Comparison of ENCODE assay signal across 10 mouse cellular contexts in genomic region chr7:127322085-127322484, GRCm38 (mm10). TPM values are rescaled to one million over a fixed set of nuclear protein-coding genes. Genes with fewer than 3 reads are reported as not detected.
A peak's percentile ranks its signal among the peaks of the same experiment; 100 is the strongest.
DNase-seq lines count a peak whose midpoint lies in the region; ATAC-seq and TF ChIP-seq lines count a peak whose summit lies in the region.
"Had no signal": no experiment of that assay in that cellular context is flagged by ENCODE, and none has a peak within 500 bp of the region (broad histone marks: within the 10 kb centered on the region; RNA-seq: fewer than 3 reads in every experiment).

No protein-coding gene starts in this region.

- no peak for TF ChIP-seq EP300 in heart, postnatal 0 days (IDR thresholded peaks at IDR 0.05; ENCODE audit: low read depth)

- no peak for ATAC-seq in heart, postnatal 0 days (ENCODE audit: insufficient read depth, low read depth)
- no peak for ATAC-seq in midbrain, postnatal 0 days (ENCODE audit: low FRiP score)
- ATAC-seq in midbrain, embryonic 16.5 days, result no peak
- ATAC-seq: inflammation-experienced regulatory T-cells, adult 6 months had no signal

- no peak overlapping the region for H3K4me3 ChIP-seq in heart, postnatal 0 days (ENCODE audit: low read depth, low read length)
- H3K4me3 ChIP-seq in midbrain, postnatal 0 days (ENCODE audit: low read depth, low read length), result no peak overlapping the region
- H3K4me3 ChIP-seq in midbrain, embryonic 16.5 days (ENCODE audit: low read depth, low read length), result no peak overlapping the region
- no peak overlapping the region for H3K4me3 ChIP-seq in embryonic facial prominence, embryonic 10.5 days

- H3K27ac ChIP-seq in heart, postnatal 0 days (ENCODE audit: low read depth), result no peak overlapping the region
- no peak overlapping the region for H3K27ac ChIP-seq in midbrain, postnatal 0 days (ENCODE audit: low read depth, low read length)
- no peak overlapping the region for H3K27ac ChIP-seq in midbrain, embryonic 16.5 days (ENCODE audit: low read length)
- H3K27ac ChIP-seq in embryonic facial prominence, embryonic 10.5 days (replicated peaks), result no peak overlapping the region

- H3K9ac ChIP-seq in heart, postnatal 0 days (replicated peaks; ENCODE audit: low read depth, low read length), result no peak overlapping the region
- no peak overlapping the region for H3K9ac ChIP-seq in midbrain, postnatal 0 days (replicated peaks; ENCODE audit: low read length, poor library complexity, severe bottlenecking)
- H3K9ac ChIP-seq in midbrain, embryonic 16.5 days (ENCODE audit: low read depth, low read length), result no peak overlapping the region

- TF ChIP-seq CTCF in heart, postnatal 0 days (IDR thresholded peaks at IDR 0.05; ENCODE audit: low read depth), result peak; percentile 35
- peak; percentile 33; the same call in 1 of the 2 replicates for TF ChIP-seq CTCF in midbrain, postnatal 0 days (IDR thresholded peaks at IDR 0.05)

- no peaks in the 10 kb centered on the region for H3K4me1 ChIP-seq in heart, postnatal 0 days (ENCODE audit: control insufficient read depth, insufficient read depth)
- no peaks in the 10 kb centered on the region for H3K4me1 ChIP-seq in midbrain, postnatal 0 days (ENCODE audit: insufficient read depth, low read length)
- H3K4me1 ChIP-seq in midbrain, embryonic 16.5 days (ENCODE audit: control insufficient read depth, insufficient read depth, low read length), result no peaks in the 10 kb centered on the region
- peaks cover 12% of the 10 kb centered on the region; the same call in 1 of the 2 replicates for H3K4me1 ChIP-seq in embryonic facial prominence, embryonic 10.5 days

- no peaks in the 10 kb centered on the region for H3K27me3 ChIP-seq in heart, postnatal 0 days (ENCODE audit: control insufficient read depth, insufficient read depth, low read length)
- H3K27me3 ChIP-seq in midbrain, postnatal 0 days (ENCODE audit: insufficient read depth, low read length), result no peaks in the 10 kb centered on the region
- H3K27me3 ChIP-seq in midbrain, embryonic 16.5 days (ENCODE audit: control insufficient read depth, insufficient read depth, low read depth, low read length), result no peaks in the 10 kb centered on the region
- H3K27me3 ChIP-seq in embryonic facial prominence, embryonic 10.5 days (replicated peaks; ENCODE audit: low read depth, poor library complexity, severe bottlenecking), result no peaks in the 10 kb centered on the region

- WGBS in heart, postnatal 0 days, result 38% methylated on average over 5 of the region's 5 CpGs
- WGBS in midbrain, postnatal 0 days, result 43% methylated on average over 5 of the region's 5 CpGs
- 51% methylated on average over 5 of the region's 5 CpGs for whole genome bisulfite sequencing in midbrain, embryonic 16.5 days
- WGBS in embryonic facial prominence, embryonic 10.5 days, result 32% methylated on average over 5 of the region's 5 CpGs

- no peaks in the 10 kb centered on the region for H3K36me3 ChIP-seq in heart, postnatal 0 days (replicated peaks; ENCODE audit: control insufficient read depth, insufficient read depth, low read length)
- H3K36me3 ChIP-seq in midbrain, postnatal 0 days (ENCODE audit: insufficient read depth, low read length), result no peaks in the 10 kb centered on the region
- H3K36me3 ChIP-seq in midbrain, embryonic 16.5 days (ENCODE audit: control insufficient read depth, insufficient read depth, low read length), result no peaks in the 10 kb centered on the region
- H3K36me3 ChIP-seq in embryonic facial prominence, embryonic 10.5 days (replicated peaks), result no peaks in the 10 kb centered on the region

- DNase-seq in heart, postnatal 0 days (ENCODE audit: low spot score), result no peak
- DNase-seq in heart, adult 8-10 months (ENCODE audit: low spot score), result no peak
- no peak for DNase-seq in midbrain, postnatal 0 days (ENCODE audit: low spot score)
- peak; percentile 33 for DNase-seq in embryonic facial prominence, embryonic 10.5 days (ENCODE audit: low spot score)
- DNase-seq in retina, postnatal 1 day, result peak; percentile 60
- DNase-seq in right cerebral cortex, postnatal 36 days (ENCODE audit: low spot score in 2 of 2), result no peak
- no peak for DNase-seq in right cerebral cortex, postnatal 14 days
- DNase-seq: cerebellum, adult 2 months had no signal

- no peak overlapping the region for H3K4me2 ChIP-seq in heart, postnatal 0 days (ENCODE audit: low read depth, low read length)
- no peak overlapping the region for H3K4me2 ChIP-seq in midbrain, postnatal 0 days (ENCODE audit: low read depth, low read length, poor library complexity, severe bottlenecking)
- H3K4me2 ChIP-seq in midbrain, embryonic 16.5 days (ENCODE audit: low read length), result no peak overlapping the region

- no peaks in the 10 kb centered on the region for H3K9me3 ChIP-seq in heart, postnatal 0 days (replicated peaks; ENCODE audit: control insufficient read depth, low read length)
- no peaks in the 10 kb centered on the region for H3K9me3 ChIP-seq in midbrain, postnatal 0 days (ENCODE audit: low read length)
- no peaks in the 10 kb centered on the region for H3K9me3 ChIP-seq in midbrain, embryonic 16.5 days (replicated peaks; ENCODE audit: control insufficient read depth, low read length, poor library complexity, severe bottlenecking)
- H3K9me3 ChIP-seq in embryonic facial prominence, embryonic 10.5 days, result no peaks in the 10 kb centered on the region

RNA-seq across cellular contexts. Expression of gene Zfp768, which starts 23.3 kb away (rescaled TPM):
- 46.8 and 54.3 TPM in 2 replicates for total RNA-seq in heart, postnatal 0 days (2014; rRNA removed; ENCODE audit: low replicate concordance)
- polyA plus RNA-seq in heart, postnatal 0 days (2015; fragmentation: Nextera tagmentation; extraction: Ambion mirVana), result 18.4 and 22.0 TPM in 2 replicates
- 10 to 100 TPM; 37.1 to 43.4 (median 41.5) TPM for total RNA-seq in heart, adult 8-10 months (2022)
- 47.2 and 56.3 TPM in 2 replicates for total RNA-seq in midbrain, postnatal 0 days (2014; rRNA removed)
- 12.7 and 14.9 TPM in 2 replicates for polyA plus RNA-seq in midbrain, postnatal 0 days (2015; fragmentation: Nextera tagmentation; extraction: Ambion mirVana)
- polyA plus RNA-seq in midbrain, embryonic 16.5 days (2015; fragmentation: Nextera tagmentation; extraction: Ambion mirVana), result 16.3 and 17.7 TPM in 2 replicates
- polyA plus RNA-seq in embryonic facial prominence, embryonic 10.5 days (2016; fragmentation: Nextera tagmentation; extraction: Ambion mirVana), result 19.7 and 20.9 TPM in 2 replicates

RNA-seq across cellular contexts. Expression of gene Itgal, which starts 26.0 kb away (rescaled TPM):
- total RNA-seq in heart, postnatal 0 days (2014; rRNA removed; ENCODE audit: low replicate concordance), result 1.7 and 4.0 TPM in 2 replicates
- polyA plus RNA-seq in heart, postnatal 0 days (2015; fragmentation: Nextera tagmentation; extraction: Ambion mirVana), result 0.96 and 1.1 TPM in 2 replicates
- total RNA-seq in heart, adult 8-10 months (2022), result 1 to 10 TPM; 1.1 to 2.0 (median 1.6) TPM
- total RNA-seq in midbrain, postnatal 0 days (2014; rRNA removed), result 0.49 and 0.61 TPM in 2 replicates
- polyA plus RNA-seq in midbrain, postnatal 0 days (2015; fragmentation: Nextera tagmentation; extraction: Ambion mirVana), result 0.22 TPM in 2 replicates
- polyA plus RNA-seq in midbrain, embryonic 16.5 days (2015; fragmentation: Nextera tagmentation; extraction: Ambion mirVana), result 0.25 and 0.31 TPM in 2 replicates
- 0.73 and 0.82 TPM in 2 replicates for polyA plus RNA-seq in embryonic facial prominence, embryonic 10.5 days (2016; fragmentation: Nextera tagmentation; extraction: Ambion mirVana)

RNA-seq across cellular contexts. Expression of gene Sephs2, which starts 48.2 kb away (rescaled TPM):
- 76.5 and 78.0 TPM in 2 replicates for total RNA-seq in heart, postnatal 0 days (2014; rRNA removed; ENCODE audit: low replicate concordance)
- 51.8 and 55.7 TPM in 2 replicates for polyA plus RNA-seq in heart, postnatal 0 days (2015; fragmentation: Nextera tagmentation; extraction: Ambion mirVana)
- total RNA-seq in heart, adult 8-10 months (2022), result 10 to 100 TPM; 24.2 to 31.6 (median 31.0) TPM
- 70.0 and 79.3 TPM in 2 replicates for total RNA-seq in midbrain, postnatal 0 days (2014; rRNA removed)
- 95.1 and 95.2 TPM in 2 replicates for polyA plus RNA-seq in midbrain, postnatal 0 days (2015; fragmentation: Nextera tagmentation; extraction: Ambion mirVana)
- 59.4 and 59.7 TPM in 2 replicates for polyA plus RNA-seq in midbrain, embryonic 16.5 days (2015; fragmentation: Nextera tagmentation; extraction: Ambion mirVana)
- 82.5 and 86.4 TPM in 2 replicates for polyA plus RNA-seq in embryonic facial prominence, embryonic 10.5 days (2016; fragmentation: Nextera tagmentation; extraction: Ambion mirVana)

RNA-seq across cellular contexts. Expression of gene Zfp747, which starts 53.8 kb away (rescaled TPM):
- total RNA-seq in heart, postnatal 0 days (2014; rRNA removed; ENCODE audit: low replicate concordance), result 5.8 TPM in 2 replicates
- polyA plus RNA-seq in heart, postnatal 0 days (2015; fragmentation: Nextera tagmentation; extraction: Ambion mirVana), result 3.0 and 3.8 TPM in 2 replicates
- 1 to 10 TPM; 3.2 to 4.3 (median 3.7) TPM for total RNA-seq in heart, adult 8-10 months (2022)
- total RNA-seq in midbrain, postnatal 0 days (2014; rRNA removed), result 8.3 and 8.6 TPM in 2 replicates
- 4.0 and 5.8 TPM in 2 replicates for polyA plus RNA-seq in midbrain, postnatal 0 days (2015; fragmentation: Nextera tagmentation; extraction: Ambion mirVana)
- 10.1 and 10.5 TPM in 2 replicates for polyA plus RNA-seq in midbrain, embryonic 16.5 days (2015; fragmentation: Nextera tagmentation; extraction: Ambion mirVana)
- polyA plus RNA-seq in embryonic facial prominence, embryonic 10.5 days (2016; fragmentation: Nextera tagmentation; extraction: Ambion mirVana), result 9.0 and 9.3 TPM in 2 replicates

Comparison
In these comparisons a context has a peak if more than half of its experiments do, and no peak if none do; other contexts are left out.
1. DNase-seq: peak in embryonic facial prominence, embryonic 10.5 days (single experiment) and retina, postnatal 1 day (single experiment); none in heart, postnatal 0 days (single experiment), heart, adult 8-10 months (single experiment), midbrain, postnatal 0 days (single experiment), right cerebral cortex, postnatal 36 days (0 of 2) and right cerebral cortex, postnatal 14 days (single experiment).